Mouse (Mus musculus): ENCODE measurements at regions not wholly inside any gene's neighbourhood (a gene's known extent, or its start where the extent isn't known, plus 50 kb on each side); places are given as distances from the start of the nearest gene placed in this dataset.
A peak's percentile ranks its signal among the peaks of the same experiment; 100 is the strongest.

- TF ChIP-seq GATA4 (IDR thresholded peaks at IDR 0.05; ENCODE audit: insufficient replicate concordance, low read length) = no peak
Measured at GRCm38 (mm10) chr13:64007688-64008087, 81.3 kb downstream of the Hsd17b3 start.

DNA sequence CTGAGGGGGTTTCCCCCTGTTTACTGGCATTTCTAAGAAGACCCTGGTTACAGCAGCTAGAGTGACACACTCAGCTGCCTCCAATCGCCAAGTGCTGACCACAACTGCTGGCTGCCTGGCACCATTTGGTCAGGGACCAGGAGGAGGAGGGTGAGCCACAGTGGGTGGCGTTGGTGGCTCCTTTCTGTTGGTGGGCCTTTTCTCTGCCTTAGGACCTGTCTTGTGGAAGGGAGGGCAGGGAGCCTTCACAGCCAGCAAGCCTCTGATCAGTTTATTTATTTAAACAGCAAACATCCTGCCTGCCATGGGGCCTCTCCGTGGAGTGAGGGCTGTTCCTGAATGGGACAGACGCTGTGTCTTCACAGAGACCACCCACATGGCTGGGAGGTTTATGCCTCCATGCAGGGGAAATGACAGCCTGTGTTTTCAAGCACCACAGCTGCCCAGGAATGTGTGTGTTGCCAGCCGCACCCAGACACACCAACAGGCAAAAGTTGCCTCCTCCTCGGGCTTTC, 86.0 kb downstream of the Hsd17b3 start:
- TF ChIP-seq GATA4 (IDR thresholded peaks at IDR 0.05; ENCODE audit: insufficient replicate concordance, low read length) = no peak

- TF ChIP-seq GATA4 (IDR thresholded peaks at IDR 0.05; ENCODE audit: insufficient replicate concordance, low read length) = peak; percentile 22; the same call in 1 of the 2 replicates
Measured at GRCm38 (mm10) chr13:64000303-64000702, 88.7 kb downstream of the Hsd17b3 start.

GRCm38 (mm10) chr13:63998647-63999046, 90.4 kb downstream of the Hsd17b3 start:
- TF ChIP-seq GATA4 (IDR thresholded peaks at IDR 0.05; ENCODE audit: insufficient replicate concordance, low read length) = no peak

- TF ChIP-seq GATA4 (IDR thresholded peaks at IDR 0.05; ENCODE audit: insufficient replicate concordance, low read length) = no peak
Measured at GRCm38 (mm10) chr13:63993857-63994477, 95.1 kb downstream of the Hsd17b3 start.

GRCm38 (mm10) chr13:63992989-63993388, 96.0 kb downstream of the Hsd17b3 start:
- TF ChIP-seq GATA4 (IDR thresholded peaks at IDR 0.05; ENCODE audit: insufficient replicate concordance, low read length) = no peak

DNA sequence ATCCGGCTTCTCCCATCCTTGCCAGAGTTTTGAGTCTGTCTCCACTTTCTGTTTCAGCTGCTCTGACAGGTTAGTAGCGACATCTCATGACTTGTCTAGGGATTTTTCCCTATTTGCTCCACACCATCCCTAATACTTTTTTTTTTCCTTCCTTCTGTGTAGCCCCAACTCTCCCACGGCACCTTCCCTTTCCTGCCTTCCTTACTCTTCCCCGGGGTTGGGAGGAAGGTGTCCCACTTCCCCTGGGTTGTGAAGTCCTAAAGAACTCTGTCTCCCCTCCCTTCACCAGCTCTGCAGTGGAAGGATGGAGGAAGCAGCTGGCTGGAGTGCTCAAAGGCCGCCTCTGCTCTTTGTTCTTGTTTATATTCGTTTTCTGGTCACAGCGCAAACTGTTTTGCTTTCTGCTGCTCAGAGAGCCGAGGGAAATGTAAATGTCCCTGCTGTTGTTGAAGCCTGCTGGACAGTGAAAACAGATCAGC, 98.5 kb downstream of the Hsd17b3 start:
- no peak for TF ChIP-seq GATA4 (IDR thresholded peaks at IDR 0.05; ENCODE audit: insufficient replicate concordance, low read length)

DNA sequence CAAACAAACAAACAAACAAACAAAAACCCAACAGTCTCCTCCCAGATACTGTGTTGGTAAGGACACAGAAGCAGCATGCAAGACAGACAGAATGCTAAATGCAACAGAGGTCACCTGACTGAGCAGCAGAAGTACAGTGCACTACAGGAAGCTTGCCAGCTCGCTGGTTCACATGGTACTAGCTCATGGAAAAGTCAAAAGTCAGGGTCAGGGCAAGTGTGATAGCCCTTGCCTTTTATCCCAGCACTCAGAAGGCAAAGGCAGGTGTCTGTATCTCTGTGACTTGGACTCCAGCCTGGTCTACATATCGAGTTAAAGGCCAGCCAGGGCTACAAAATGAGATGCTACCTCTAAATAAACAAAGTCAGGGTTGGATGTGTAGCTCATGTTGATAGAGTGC, 99.3 kb downstream of the Hsd17b3 start:
- TF ChIP-seq GATA4 (IDR thresholded peaks at IDR 0.05; ENCODE audit: insufficient replicate concordance, low read length) = peak; percentile 70; the same call in 1 of the 2 replicates

DNA sequence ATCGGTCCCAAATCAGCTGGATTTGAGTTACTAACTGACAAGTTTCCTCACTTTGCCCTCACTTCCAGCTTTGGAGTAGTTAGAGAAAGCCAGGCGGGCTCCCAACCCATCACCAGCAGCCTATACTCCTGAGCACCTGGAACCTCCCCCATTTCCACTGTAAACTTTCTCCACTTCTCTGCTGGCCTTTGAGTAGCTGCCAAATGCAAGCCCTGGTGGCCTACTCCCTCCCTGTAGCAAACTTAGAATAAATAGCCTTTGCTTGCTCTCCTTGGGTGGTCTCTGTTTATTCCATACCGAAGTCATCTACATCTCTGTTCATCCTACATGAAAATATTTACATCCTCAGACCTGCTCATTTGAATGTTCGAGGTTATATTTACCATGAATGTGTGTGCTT, 100.8 kb downstream of the Hsd17b3 start:
- no peak for TF ChIP-seq GATA4 (IDR thresholded peaks at IDR 0.05; ENCODE audit: insufficient replicate concordance, low read length)

DNA sequence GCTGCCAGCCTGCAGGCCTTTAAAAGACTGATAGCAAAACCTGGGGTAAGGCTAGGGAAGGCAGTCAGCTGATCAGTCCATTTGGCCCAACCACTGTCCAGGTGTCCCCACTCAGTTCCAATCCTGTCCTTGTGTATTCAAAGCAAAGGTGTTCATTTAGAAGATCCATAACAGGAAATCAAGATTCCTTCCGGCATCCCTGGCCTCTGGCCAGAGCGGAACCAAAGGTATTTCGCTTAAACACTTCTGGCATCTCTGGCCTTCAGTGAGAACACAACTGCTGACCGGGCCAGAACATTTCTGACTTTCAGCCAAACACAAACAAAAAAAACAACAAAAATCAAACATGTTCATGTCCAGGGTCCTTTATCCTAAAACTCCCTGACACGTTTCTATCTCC, 102.3 kb downstream of the Hsd17b3 start:
- no peak for TF ChIP-seq GATA4 (IDR thresholded peaks at IDR 0.05; ENCODE audit: insufficient replicate concordance, low read length)

- no peak for TF ChIP-seq GATA4 (IDR thresholded peaks at IDR 0.05; ENCODE audit: insufficient replicate concordance, low read length)
Measured at GRCm38 (mm10) chr13:63985590-63985989, 103.4 kb downstream of the Hsd17b3 start.

- TF ChIP-seq GATA4 (IDR thresholded peaks at IDR 0.05; ENCODE audit: insufficient replicate concordance, low read length) = no peak
Measured at GRCm38 (mm10) chr13:63985086-63985485, 103.9 kb downstream of the Hsd17b3 start.

DNA sequence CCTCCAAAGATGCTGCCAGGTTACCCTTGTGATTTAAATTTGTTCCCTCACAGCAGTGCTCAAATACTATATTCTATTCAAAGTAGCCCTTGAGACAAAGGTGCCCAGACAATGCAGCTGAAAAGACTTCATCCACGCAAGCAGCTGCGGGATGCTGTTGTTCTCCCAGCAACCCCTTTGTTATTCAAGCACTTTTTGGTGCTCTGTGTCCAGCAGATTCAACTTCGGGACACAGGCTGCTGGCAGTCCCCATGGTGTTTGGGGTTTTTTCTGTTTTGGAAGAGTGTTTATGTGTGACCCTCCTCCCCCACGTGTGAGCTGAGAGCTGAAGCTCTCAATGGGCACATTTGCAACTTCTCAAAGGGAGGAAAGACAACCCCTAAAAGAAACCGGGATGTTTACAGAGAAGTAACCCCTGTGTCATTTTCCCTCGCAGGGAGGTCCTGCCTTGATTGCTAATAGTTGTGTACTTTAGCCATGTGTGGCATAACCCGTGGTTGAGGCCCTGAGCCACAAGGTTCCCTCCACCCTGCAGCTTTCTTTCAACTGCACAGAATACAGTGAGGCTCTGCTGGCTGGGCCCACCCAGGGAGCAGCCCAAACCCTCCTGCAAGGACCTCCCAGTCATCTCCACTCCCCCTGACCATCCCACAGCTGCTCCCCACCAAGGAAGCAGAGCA, 108.9 kb downstream of the Hsd17b3 start:
- TF ChIP-seq GATA4 (IDR thresholded peaks at IDR 0.05; ENCODE audit: insufficient replicate concordance, low read length) = no peak

GRCm38 (mm10) chr13:63979581-63979980, 109.4 kb downstream of the Hsd17b3 start:
- TF ChIP-seq GATA4 (IDR thresholded peaks at IDR 0.05; ENCODE audit: insufficient replicate concordance, low read length) = no peak

GRCm38 (mm10) chr13:63969907-63970306, 119.1 kb downstream of the Hsd17b3 start:
- TF ChIP-seq GATA4 (IDR thresholded peaks at IDR 0.05; ENCODE audit: insufficient replicate concordance, low read length) = no peak

- no peak for TF ChIP-seq GATA4 (IDR thresholded peaks at IDR 0.05; ENCODE audit: insufficient replicate concordance, low read length)
Measured at GRCm38 (mm10) chr13:63968623-63969022, 120.4 kb downstream of the Hsd17b3 start.

All from liver, adult (tissue).